Mouse (Mus musculus): Measurements from ENCODE around the gene Oma1.

Oma1 gene

GRCm38 (mm10) chr4:103313587-103314525 is at the start of gene Oma1:
Gene Oma1, plus strand, starts transcription at chr4:103313812.
- peak; percentile 97 for DNase-seq (ENCODE audit: low read depth, low spot score)

- DNase-seq (ENCODE audit: low read depth, low spot score) = peak; percentile 61
Observed at GRCm38 (mm10) chr4:103263812-103264396, 49.7 kb upstream of the Oma1 start.

GRCm38 (mm10) chr4:103265166-103265565 is 48.4 kb upstream of the Oma1 start:
- DNase-seq (ENCODE audit: low read depth, low spot score) = no peak

GRCm38 (mm10) chr4:103269336-103269735 is 44.3 kb upstream of the Oma1 start:
- DNase-seq (ENCODE audit: low read depth, low spot score) = peak; percentile 5

GRCm38 (mm10) chr4:103273021-103273420 is 40.6 kb upstream of the Oma1 start:
- no peak for DNase-seq (ENCODE audit: low read depth, low spot score)

- DNase-seq (ENCODE audit: low read depth, low spot score) = no peak
Observed at GRCm38 (mm10) chr4:103288342-103288741, 25.3 kb upstream of the Oma1 start.

- DNase-seq (ENCODE audit: low read depth, low spot score) = no peak
Observed at GRCm38 (mm10) chr4:103290763-103291162, 22.8 kb upstream of the Oma1 start, which contains the start of gene 4921539E11Rik. Gene 4921539E11Rik, minus strand, starts transcription at chr4:103290863.

- DNase-seq (ENCODE audit: low read depth, low spot score) = no peak
Observed at GRCm38 (mm10) chr4:103299342-103299741, 14.3 kb upstream of the Oma1 start.

- DNase-seq (ENCODE audit: low read depth, low spot score) = no peak
Observed at GRCm38 (mm10) chr4:103303851-103304250, 9.8 kb upstream of the Oma1 start.

- DNase-seq (ENCODE audit: low read depth, low spot score) = no peak
Observed at GRCm38 (mm10) chr4:103314526-103314910, 906 bp downstream of the Oma1 start.

- DNase-seq (ENCODE audit: low read depth, low spot score) = no peak
Observed at GRCm38 (mm10) chr4:103315861-103316260, 2.2 kb downstream of the Oma1 start.

GRCm38 (mm10) chr4:103321461-103321860 is 7.8 kb downstream of the Oma1 start:
- DNase-seq (ENCODE audit: low read depth, low spot score) = no peak

GRCm38 (mm10) chr4:103324688-103325451 is 11.3 kb downstream of the Oma1 start:
- DNase-seq (ENCODE audit: low read depth, low spot score) = peak; percentile 47

- DNase-seq (ENCODE audit: low read depth, low spot score) = no peak
Observed at GRCm38 (mm10) chr4:103326994-103327393, 13.4 kb downstream of the Oma1 start.

- DNase-seq (ENCODE audit: low read depth, low spot score) = no peak
Observed at GRCm38 (mm10) chr4:103329348-103329747, 15.7 kb downstream of the Oma1 start.

- no peak for DNase-seq (ENCODE audit: low read depth, low spot score)
Observed at GRCm38 (mm10) chr4:103335134-103335533, 21.5 kb downstream of the Oma1 start.

GRCm38 (mm10) chr4:103340726-103341125 is 27.1 kb downstream of the Oma1 start:
- DNase-seq (ENCODE audit: low read depth, low spot score) = no peak

GRCm38 (mm10) chr4:103341620-103342019 is 28.0 kb downstream of the Oma1 start:
- no peak for DNase-seq (ENCODE audit: low read depth, low spot score)

GRCm38 (mm10) chr4:103346058-103346457 is 32.4 kb downstream of the Oma1 start:
- peak; percentile 60 for DNase-seq (ENCODE audit: low read depth, low spot score)

- no peak for DNase-seq (ENCODE audit: low read depth, low spot score)
Observed at GRCm38 (mm10) chr4:103346849-103347248, 33.2 kb downstream of the Oma1 start.

GRCm38 (mm10) chr4:103349219-103349618 is 35.6 kb downstream of the Oma1 start:
- DNase-seq (ENCODE audit: low read depth, low spot score) = no peak

- DNase-seq (ENCODE audit: low read depth, low spot score) = no peak
Observed at GRCm38 (mm10) chr4:103352926-103353325, 39.3 kb downstream of the Oma1 start.
